Mouse (Mus musculus): ENCODE data around the gene Mocs1. TPM values are rescaled to one million over a fixed set of nuclear protein-coding genes. Genes with fewer than 3 reads are reported as not detected.
A peak's percentile ranks its signal among the peaks of the same experiment; 100 is the strongest.

Gene Mocs1
- polyA plus RNA-seq (2014; fragmentation: Nextera tagmentation; extraction: Ambion mirVana): 8.9 and 9.3 TPM in 2 replicates

DNA sequence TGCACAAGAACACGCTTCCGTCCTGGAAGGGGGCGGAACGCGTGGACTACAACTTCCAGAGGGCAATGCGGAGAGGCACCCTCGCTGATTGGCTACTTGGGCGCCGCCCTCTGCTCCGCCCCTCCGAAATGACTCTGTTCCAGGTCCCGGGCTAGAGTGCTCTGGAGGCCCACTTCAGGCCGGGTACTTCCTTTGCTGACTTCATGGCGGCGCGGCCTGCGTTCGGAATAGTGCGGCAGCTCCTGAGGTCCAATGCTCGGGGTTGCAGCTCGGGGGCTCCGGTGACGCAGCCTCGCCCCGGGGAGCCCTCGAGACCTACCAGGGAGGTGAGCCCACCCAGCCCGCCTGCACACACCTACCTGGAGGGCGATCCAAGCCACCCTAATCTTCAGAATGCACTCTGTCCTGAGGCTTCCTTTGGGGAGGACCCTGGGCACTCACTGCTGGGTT lies at the start of gene Mocs1:
Gene Mocs1, plus strand, starts transcription at position 124 of the 450 bp plus-strand sequence.
- Histone ChIP-seq H3K4me3 (ENCODE audit: low read length) (peak within 1 kb of the TSS; percentile 69), H3K27ac (ENCODE audit: low read depth, low read length) (no peak within 1 kb of the TSS; the same call in 1 of the 2 replicates), H3K4me2 (replicated peaks; ENCODE audit: low read depth, low read length) (peak within 1 kb of the TSS; percentile 85), H3K9me3 (ENCODE audit: control insufficient read depth, low read length) (no peaks in the 10 kb centered on the region), H3K4me1 (ENCODE audit: control insufficient read depth, insufficient read depth, low read length) (peaks cover 11% of the 10 kb centered on the region), H3K9ac (ENCODE audit: low read depth, low read length) (peak within 1 kb of the TSS; percentile 82), H3K36me3 (ENCODE audit: control insufficient read depth, insufficient read depth, low read length) (no peaks in the 10 kb centered on the region), H3K27me3 (ENCODE audit: control insufficient read depth, insufficient read depth, low read length) (no peaks in the 10 kb centered on the region)
- under 1% methylated on average over 28 of the region's 28 CpGs for WGBS
- ATAC-seq (ENCODE audit: low FRiP score, low TSS enrichment): peak; percentile 97

- WGBS: 83% methylated on average over 4 of the region's 4 CpGs
- no peaks in the 10 kb centered on the region for H3K4me1 ChIP-seq (ENCODE audit: control insufficient read depth, insufficient read depth, low read length)
- H3K27ac ChIP-seq (ENCODE audit: low read depth, low read length): no peak overlapping the region
- no peak overlapping the region for H3K4me2 ChIP-seq (replicated peaks; ENCODE audit: low read depth, low read length)
- no peaks in the 10 kb centered on the region for H3K27me3 ChIP-seq (ENCODE audit: control insufficient read depth, insufficient read depth, low read length)
- no peak for ATAC-seq (ENCODE audit: low FRiP score, low TSS enrichment)
- no peak overlapping the region for H3K9ac ChIP-seq (ENCODE audit: low read depth, low read length)
- no peaks in the 10 kb centered on the region for H3K36me3 ChIP-seq (ENCODE audit: control insufficient read depth, insufficient read depth, low read length)
- no peaks in the 10 kb centered on the region for H3K9me3 ChIP-seq (ENCODE audit: control insufficient read depth, low read length)
- H3K4me3 ChIP-seq (ENCODE audit: low read length): no peak overlapping the region
Observed at GRCm38 (mm10) chr17:49379645-49380044, 48.5 kb upstream of the Mocs1 start.

DNA sequence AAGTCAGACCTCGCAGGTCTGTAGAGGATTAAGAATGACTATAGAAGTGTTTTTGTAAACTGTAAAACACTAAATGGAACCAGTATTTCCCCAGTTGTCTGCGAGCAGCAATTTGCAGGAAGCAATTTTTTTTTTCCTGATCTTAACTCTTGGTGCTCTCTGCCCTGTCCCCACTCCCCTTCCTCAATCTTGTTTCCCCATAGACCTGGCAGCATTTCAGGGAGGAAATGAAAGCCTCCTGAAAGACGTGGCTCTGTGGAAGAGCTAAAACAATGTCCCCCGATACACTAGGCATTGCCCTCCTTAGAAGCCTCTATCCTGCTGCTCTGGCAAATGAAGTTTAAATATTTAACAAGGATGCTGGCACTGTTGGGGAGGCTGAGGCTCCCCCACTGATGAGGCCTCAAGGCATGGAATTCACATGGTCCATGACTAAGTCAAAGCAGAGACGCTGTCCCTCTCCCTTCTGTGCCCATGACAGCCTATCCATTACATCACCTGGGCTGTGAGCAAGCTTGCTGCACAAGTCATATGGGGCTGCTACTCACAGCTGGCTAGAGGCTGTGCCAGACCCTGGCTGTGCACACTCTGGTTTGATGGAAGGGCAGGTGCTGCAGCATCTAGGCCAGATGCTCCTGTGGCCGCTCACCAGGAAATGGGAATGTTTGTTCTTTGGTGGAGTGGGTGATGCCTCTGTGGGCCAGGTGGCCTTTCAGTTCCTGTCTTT lies 43.8 kb upstream of the Mocs1 start:
- ATAC-seq (ENCODE audit: low FRiP score, low TSS enrichment): no peak
- no peaks in the 10 kb centered on the region for H3K36me3 ChIP-seq (ENCODE audit: control insufficient read depth, insufficient read depth, low read length)
- H3K9me3 ChIP-seq (ENCODE audit: control insufficient read depth, low read length): no peaks in the 10 kb centered on the region
- no peak overlapping the region for H3K27ac ChIP-seq (ENCODE audit: low read depth, low read length)
- no peak overlapping the region for H3K4me2 ChIP-seq (replicated peaks; ENCODE audit: low read depth, low read length)
- 43% methylated on average over 6 of the region's 6 CpGs for WGBS
- no peaks in the 10 kb centered on the region for H3K27me3 ChIP-seq (ENCODE audit: control insufficient read depth, insufficient read depth, low read length)
- H3K4me3 ChIP-seq (ENCODE audit: low read length): no peak overlapping the region
- H3K4me1 ChIP-seq (ENCODE audit: control insufficient read depth, insufficient read depth, low read length): no peaks in the 10 kb centered on the region
- H3K9ac ChIP-seq (ENCODE audit: low read depth, low read length): no peak overlapping the region

DNA sequence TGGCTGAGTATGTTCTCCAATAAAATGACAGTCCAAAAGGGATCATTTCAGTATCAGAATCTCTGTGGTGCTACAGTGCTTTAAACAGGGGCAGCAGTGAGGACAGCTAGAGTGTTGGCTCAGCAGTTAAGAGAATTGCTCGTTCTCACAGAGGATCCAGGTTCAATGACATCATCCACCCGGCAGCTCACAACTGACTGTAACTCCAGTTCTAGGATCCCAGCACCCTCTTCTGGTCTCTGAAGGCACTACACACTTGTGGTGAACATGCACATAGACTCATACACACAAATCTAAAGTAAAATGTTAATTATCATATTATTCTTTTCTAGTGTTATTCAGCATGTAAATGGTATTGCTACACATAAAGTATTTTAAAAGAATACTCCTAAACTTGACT lies 40.4 kb upstream of the Mocs1 start:
- H3K4me3 ChIP-seq (ENCODE audit: low read length): no peak overlapping the region
- H3K9me3 ChIP-seq (ENCODE audit: control insufficient read depth, low read length): no peaks in the 10 kb centered on the region
- H3K4me2 ChIP-seq (replicated peaks; ENCODE audit: low read depth, low read length): no peak overlapping the region
- no peaks in the 10 kb centered on the region for H3K4me1 ChIP-seq (ENCODE audit: control insufficient read depth, insufficient read depth, low read length)
- no peaks in the 10 kb centered on the region for H3K27me3 ChIP-seq (ENCODE audit: control insufficient read depth, insufficient read depth, low read length)
- WGBS: 88% methylated on average over 2 of the region's 2 CpGs
- H3K27ac ChIP-seq (ENCODE audit: low read depth, low read length): no peak overlapping the region
- H3K36me3 ChIP-seq (ENCODE audit: control insufficient read depth, insufficient read depth, low read length): no peaks in the 10 kb centered on the region
- H3K9ac ChIP-seq (ENCODE audit: low read depth, low read length): no peak overlapping the region
- ATAC-seq (ENCODE audit: low FRiP score, low TSS enrichment): no peak

GRCm38 (mm10) chr17:49392751-49393150 lies 35.4 kb upstream of the Mocs1 start:
- no peak overlapping the region for H3K27ac ChIP-seq (ENCODE audit: low read depth, low read length)
- 10% methylated on average over 1 of the region's 1 CpGs for WGBS
- H3K4me2 ChIP-seq (replicated peaks; ENCODE audit: low read depth, low read length): no peak overlapping the region
- H3K9ac ChIP-seq (ENCODE audit: low read depth, low read length): no peak overlapping the region
- no peak for ATAC-seq (ENCODE audit: low FRiP score, low TSS enrichment)
- no peaks in the 10 kb centered on the region for H3K4me1 ChIP-seq (ENCODE audit: control insufficient read depth, insufficient read depth, low read length)
- no peaks in the 10 kb centered on the region for H3K27me3 ChIP-seq (ENCODE audit: control insufficient read depth, insufficient read depth, low read length)
- no peaks in the 10 kb centered on the region for H3K9me3 ChIP-seq (ENCODE audit: control insufficient read depth, low read length)
- H3K4me3 ChIP-seq (ENCODE audit: low read length): no peak overlapping the region
- H3K36me3 ChIP-seq (ENCODE audit: control insufficient read depth, insufficient read depth, low read length): no peaks in the 10 kb centered on the region

- Histone ChIP-seq H3K9me3 (ENCODE audit: control insufficient read depth, low read length) (no peaks in the 10 kb centered on the region), H3K9ac (ENCODE audit: low read depth, low read length) (no peak overlapping the region), H3K4me3 (ENCODE audit: low read length) (no peak overlapping the region), H3K27me3 (ENCODE audit: control insufficient read depth, insufficient read depth, low read length) (no peaks in the 10 kb centered on the region), H3K36me3 (ENCODE audit: control insufficient read depth, insufficient read depth, low read length) (no peaks in the 10 kb centered on the region), H3K4me1 (ENCODE audit: control insufficient read depth, insufficient read depth, low read length) (no peaks in the 10 kb centered on the region), H3K27ac (ENCODE audit: low read depth, low read length) (no peak overlapping the region), H3K4me2 (replicated peaks; ENCODE audit: low read depth, low read length) (no peak overlapping the region)
- 54% methylated on average over 1 of the region's 1 CpGs for WGBS
- no peak for ATAC-seq (ENCODE audit: low FRiP score, low TSS enrichment)
Observed at GRCm38 (mm10) chr17:49394836-49395235, 33.3 kb upstream of the Mocs1 start.

DNA sequence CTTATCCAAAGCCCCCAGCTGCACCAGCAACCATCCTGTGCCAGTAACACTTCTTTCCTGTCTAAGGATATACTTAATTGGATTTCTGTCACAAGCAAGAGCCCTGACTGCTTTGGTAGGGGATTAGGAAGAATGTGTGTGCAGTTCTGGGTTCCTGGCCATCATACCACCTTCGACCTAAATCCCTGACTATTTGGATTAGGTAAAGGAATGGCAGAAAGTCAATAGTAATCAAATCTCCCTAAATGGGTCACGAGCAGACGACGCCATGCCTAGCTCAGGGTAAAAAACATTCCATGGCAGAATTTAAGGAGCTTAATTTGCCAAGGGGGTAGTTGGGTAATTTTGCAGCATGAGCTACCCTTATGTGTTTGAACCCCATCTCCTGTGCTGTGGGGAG lies 28.6 kb upstream of the Mocs1 start:
- ATAC-seq (ENCODE audit: low FRiP score, low TSS enrichment): no peak

DNA sequence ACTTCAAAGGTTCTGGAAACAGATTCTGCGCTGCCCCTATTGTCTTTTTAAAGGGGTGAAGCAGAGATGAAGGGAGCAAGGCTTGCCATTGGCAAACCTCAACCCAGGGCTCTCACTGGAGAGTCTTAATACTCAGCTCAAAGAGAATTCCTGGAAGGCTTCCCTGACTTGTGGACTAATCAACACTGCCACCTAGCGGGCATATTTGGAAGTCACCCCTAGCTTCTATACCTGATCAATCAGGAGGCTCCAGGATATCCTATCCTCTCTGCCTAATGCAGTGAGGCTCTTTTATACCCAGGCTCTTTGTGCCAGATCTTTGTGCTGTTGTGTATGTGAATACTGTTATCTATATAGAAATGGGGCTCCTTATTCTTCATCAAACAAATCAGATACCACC lies 28.0 kb upstream of the Mocs1 start:
- 0 out of 2 replicates have a peak, but pooled peaks have one; percentile 57 for ATAC-seq (ENCODE audit: low FRiP score, low TSS enrichment)
- Histone ChIP-seq H3K4me1 (ENCODE audit: control insufficient read depth, insufficient read depth, low read length) (no peaks in the 10 kb centered on the region), H3K4me3 (ENCODE audit: low read length) (no peak overlapping the region), H3K27ac (ENCODE audit: low read depth, low read length) (no peak overlapping the region), H3K9me3 (ENCODE audit: control insufficient read depth, low read length) (no peaks in the 10 kb centered on the region), H3K4me2 (replicated peaks; ENCODE audit: low read depth, low read length) (no peak overlapping the region), H3K27me3 (ENCODE audit: control insufficient read depth, insufficient read depth, low read length) (no peaks in the 10 kb centered on the region), H3K36me3 (ENCODE audit: control insufficient read depth, insufficient read depth, low read length) (no peaks in the 10 kb centered on the region), H3K9ac (ENCODE audit: low read depth, low read length) (no peak overlapping the region)
- 6% methylated on average over 2 of the region's 2 CpGs for WGBS

More for the DNA sequence above, 28.6 kb upstream of the Mocs1 start:
- no peaks in the 10 kb centered on the region for H3K4me1 ChIP-seq (ENCODE audit: control insufficient read depth, insufficient read depth, low read length)
- no peak overlapping the region for H3K9ac ChIP-seq (ENCODE audit: low read depth, low read length)
- no peaks in the 10 kb centered on the region for H3K9me3 ChIP-seq (ENCODE audit: control insufficient read depth, low read length)
- H3K4me2 ChIP-seq (replicated peaks; ENCODE audit: low read depth, low read length): no peak overlapping the region
- WGBS: 88% methylated on average over 4 of the region's 4 CpGs
- H3K27me3 ChIP-seq (ENCODE audit: control insufficient read depth, insufficient read depth, low read length): no peaks in the 10 kb centered on the region
- H3K36me3 ChIP-seq (ENCODE audit: control insufficient read depth, insufficient read depth, low read length): no peaks in the 10 kb centered on the region
- H3K27ac ChIP-seq (ENCODE audit: low read depth, low read length): no peak overlapping the region
- no peak overlapping the region for H3K4me3 ChIP-seq (ENCODE audit: low read length)

GRCm38 (mm10) chr17:49403151-49403550 lies 25.0 kb upstream of the Mocs1 start:
- WGBS: 71% methylated on average over 6 of the region's 6 CpGs
- H3K9me3 ChIP-seq (ENCODE audit: control insufficient read depth, low read length): 0 out of 2 replicates have a peak, but pooled peaks cover 2% of the 10 kb centered on the region
- H3K9ac ChIP-seq (ENCODE audit: low read depth, low read length): no peak overlapping the region
- no peaks in the 10 kb centered on the region for H3K4me1 ChIP-seq (ENCODE audit: control insufficient read depth, insufficient read depth, low read length)
- no peak for ATAC-seq (ENCODE audit: low FRiP score, low TSS enrichment)
- no peak overlapping the region for H3K27ac ChIP-seq (ENCODE audit: low read depth, low read length)
- H3K4me2 ChIP-seq (replicated peaks; ENCODE audit: low read depth, low read length): no peak overlapping the region
- no peak overlapping the region for H3K4me3 ChIP-seq (ENCODE audit: low read length)
- no peaks in the 10 kb centered on the region for H3K36me3 ChIP-seq (ENCODE audit: control insufficient read depth, insufficient read depth, low read length)
- H3K27me3 ChIP-seq (ENCODE audit: control insufficient read depth, insufficient read depth, low read length): no peaks in the 10 kb centered on the region

All from kidney, embryonic 14.5 days (tissue).